Mouse (Mus musculus) ES-Bruce4 (cell line): Measurements from ENCODE around the gene Cnep1r1.

Experiments
- CTCF ChIP-seq: IDR thresholded peaks from one replicate; pipeline ENCODE4 v1.8.1; 2011; ENCODE audit warnings: low read depth, low read length
- POLR2A ChIP-seq: IDR thresholded peaks from one replicate; pipeline ENCODE4 v1.8.1; 2011; ENCODE audit warnings: low read length; ENCODE audit not compliant: insufficient read depth

DNA sequence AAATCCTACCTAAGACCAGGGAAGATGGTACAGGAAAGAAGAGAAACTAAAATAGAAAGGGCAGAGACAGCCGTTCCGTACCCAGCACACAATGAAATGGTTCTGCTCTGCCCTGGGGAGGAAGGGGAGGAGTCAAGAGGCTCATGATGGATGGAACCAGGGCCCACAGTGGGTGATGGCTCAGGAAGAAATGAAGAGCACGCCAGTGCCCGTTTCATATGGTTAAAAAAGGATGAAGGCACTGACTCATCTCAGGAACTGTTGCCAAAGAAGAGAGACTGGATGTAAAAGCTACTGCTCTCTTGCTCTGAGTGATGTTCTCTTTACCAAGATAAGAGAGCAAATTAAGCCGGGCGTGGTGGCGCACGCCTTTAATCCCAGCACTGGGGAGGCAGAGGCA lies 58.7 kb downstream of the Cnep1r1 start:
- no peak for TF ChIP-seq CTCF
- no peak for TF ChIP-seq POLR2A
